Mouse (Mus musculus): ENCODE measurements around the gene Morn2.

Gene Morn2

GRCm38 (mm10) chr17:80323658-80324057 is 33.7 kb downstream of the Morn2 start:
- no peak for DNase-seq (ENCODE audit: low spot score)

- DNase-seq (ENCODE audit: low spot score), result no peak
Observed at GRCm38 (mm10) chr17:80324521-80324920, 34.5 kb downstream of the Morn2 start.

- no peak for DNase-seq (ENCODE audit: low spot score)
Observed at GRCm38 (mm10) chr17:80325456-80325855, 35.5 kb downstream of the Morn2 start.

GRCm38 (mm10) chr17:80326431-80326830 is 36.4 kb downstream of the Morn2 start:
- DNase-seq (ENCODE audit: low spot score), result no peak

- DNase-seq (ENCODE audit: low spot score), result no peak
Observed at GRCm38 (mm10) chr17:80332386-80332785, 42.4 kb downstream of the Morn2 start.

- no peak for DNase-seq (ENCODE audit: low spot score)
Observed at GRCm38 (mm10) chr17:80345277-80345676, 55.3 kb downstream of the Morn2 start.

- no peak for DNase-seq (ENCODE audit: low spot score)
Observed at GRCm38 (mm10) chr17:80346591-80347125, 56.7 kb downstream of the Morn2 start.
